8 mouse cellular contexts compared by ENCODE assay signal in the genomic region with DNA sequence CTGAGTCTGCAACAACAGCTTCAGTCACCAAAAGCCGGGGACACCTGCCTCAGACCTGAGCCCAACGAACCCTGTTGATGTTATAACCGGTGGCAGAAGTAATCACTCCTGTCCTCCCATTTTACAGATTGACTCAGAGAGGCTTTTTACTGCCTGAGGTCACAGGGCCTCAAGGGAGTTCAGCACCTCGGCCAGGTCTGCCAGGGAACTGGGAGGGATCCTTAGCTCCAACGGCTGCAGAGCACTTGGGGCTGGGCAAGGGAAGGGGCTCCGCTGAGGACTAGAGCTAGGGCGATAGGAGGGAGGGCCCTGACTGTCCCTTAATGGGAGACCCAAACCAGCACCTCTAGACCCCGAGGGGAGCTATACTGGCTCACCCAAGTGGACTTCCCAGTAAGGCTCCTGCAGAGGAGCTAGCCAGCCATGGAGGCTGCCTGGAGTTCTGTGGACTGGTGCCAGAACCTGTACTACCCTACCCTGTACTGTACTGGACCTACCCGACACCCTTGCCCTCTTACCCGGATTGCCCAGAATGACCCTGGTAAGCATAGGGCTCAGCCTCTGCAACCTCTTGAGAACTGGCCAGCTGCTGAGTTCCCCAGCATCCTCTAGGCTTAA. TPM values are rescaled to one million over a fixed set of nuclear protein-coding genes. Genes with fewer than 3 reads are reported as not detected.
DNase-seq lines count a peak whose midpoint lies in the region; ATAC-seq and TF ChIP-seq lines count a peak whose summit lies in the region.

No protein-coding gene starts in this region.

- H3K4me2 ChIP-seq in heart, embryonic 15.5 days: peak overlapping the region; percentile 88
- peak overlapping the region; percentile 99 for H3K4me2 ChIP-seq in forebrain, postnatal 0 days (ENCODE audit: low read depth)

- H3K9ac ChIP-seq in heart, embryonic 15.5 days: peak overlapping the region; percentile 88
- H3K9ac ChIP-seq in forebrain, postnatal 0 days: no peak overlapping the region

- 32% methylated on average over 10 of the region's 10 CpGs for WGBS in heart, embryonic 15.5 days
- 47% methylated on average over 10 of the region's 10 CpGs for WGBS in forebrain, postnatal 0 days
- WGBS in midbrain, embryonic 10.5 days: 35% methylated on average over 10 of the region's 10 CpGs

- 0 out of 2 replicates have a peak, but pooled peaks cover 4% of the 10 kb centered on the region for H3K36me3 ChIP-seq in heart, embryonic 15.5 days
- no peaks in the 10 kb centered on the region for H3K36me3 ChIP-seq in G1E (replicated peaks)
- H3K36me3 ChIP-seq in forebrain, postnatal 0 days (ENCODE audit: insufficient read depth): no peaks in the 10 kb centered on the region
- peaks cover 5% of the 10 kb centered on the region for H3K36me3 ChIP-seq in midbrain, embryonic 10.5 days

- H3K9me3 ChIP-seq in heart, embryonic 15.5 days (replicated peaks): no peaks in the 10 kb centered on the region
- no peaks in the 10 kb centered on the region; the same call in 1 of the 2 replicates for H3K9me3 ChIP-seq in G1E (replicated peaks)
- no peaks in the 10 kb centered on the region for H3K9me3 ChIP-seq in forebrain, postnatal 0 days (ENCODE audit: low read length)
- no peaks in the 10 kb centered on the region for H3K9me3 ChIP-seq in midbrain, embryonic 10.5 days (replicated peaks)

- no peak for ATAC-seq in heart, embryonic 15.5 days (replicated peaks; ENCODE audit: insufficient number of reproducible peaks, insufficient read depth, low FRiP score, low read depth)
- no peak for ATAC-seq in G1E (ENCODE audit: extremely low read depth, insufficient number of reproducible peaks, low FRiP score, poor library complexity, severe bottlenecking)
- no peak; the same call in 1 of the 2 replicates for ATAC-seq in forebrain, postnatal 0 days

- H3K27me3 ChIP-seq in heart, embryonic 15.5 days: no peaks in the 10 kb centered on the region
- peaks cover 79% of the 10 kb centered on the region for H3K27me3 ChIP-seq in G1E (ENCODE audit: insufficient read depth, low read length)
- H3K27me3 ChIP-seq in forebrain, postnatal 0 days (ENCODE audit: insufficient read depth, low read length): peaks cover 12% of the 10 kb centered on the region
- peaks cover 48% of the 10 kb centered on the region for H3K27me3 ChIP-seq in midbrain, embryonic 10.5 days (ENCODE audit: low read depth, poor library complexity, severe bottlenecking)

- peak overlapping the region; percentile 81 for H3K4me3 ChIP-seq in heart, embryonic 15.5 days
- H3K4me3 ChIP-seq in G1E (ENCODE audit: low read depth, low read length): peak overlapping the region; percentile 68; the same call in 1 of the 2 replicates
- peak overlapping the region; percentile 61 for H3K4me3 ChIP-seq in forebrain, postnatal 0 days (ENCODE audit: low read depth, low read length)
- H3K4me3 ChIP-seq in midbrain, embryonic 10.5 days: peak overlapping the region; percentile 82

- peak overlapping the region; percentile 92 for H3K27ac ChIP-seq in heart, embryonic 15.5 days
- no peak overlapping the region for H3K27ac ChIP-seq in forebrain, postnatal 0 days (ENCODE audit: low read depth, low read length)
- H3K27ac ChIP-seq in midbrain, embryonic 10.5 days (replicated peaks): peak overlapping the region; percentile 88

- H3K4me1 ChIP-seq in heart, embryonic 15.5 days (replicated peaks): peaks cover 61% of the 10 kb centered on the region
- peaks cover 65% of the 10 kb centered on the region for H3K4me1 ChIP-seq in G1E (ENCODE audit: insufficient read depth, low read depth, low read length)
- no peaks in the 10 kb centered on the region for H3K4me1 ChIP-seq in forebrain, postnatal 0 days (ENCODE audit: insufficient read depth)
- peaks cover 62% of the 10 kb centered on the region for H3K4me1 ChIP-seq in midbrain, embryonic 10.5 days

- TF ChIP-seq CTCF in G1E (IDR thresholded peaks at IDR 0.05; ENCODE audit: low read depth, low read length): no peak
- no peak for TF ChIP-seq CTCF in forebrain, postnatal 0 days (IDR thresholded peaks at IDR 0.05; ENCODE audit: low read depth)

- DNase-seq in heart, adult 18-20 months: no peak
- DNase-seq in G1E (ENCODE audit: low spot score): no peak
- DNase-seq in forebrain, postnatal 0 days: no peak
- peak; percentile 17 for DNase-seq in midbrain, embryonic 10.5 days (ENCODE audit: low spot score)
- DNase-seq in left cerebral cortex, adult 8-10 months (ENCODE audit: low spot score in 2 of 2): no peak
- DNase-seq in thymus, postnatal 0 days (ENCODE audit: low spot score): no peak
- DNase-seq in left cerebral cortex, adult 9 months (ENCODE audit: low spot score in 2 of 2): no peak

RNA-seq across cellular contexts. Expression of a gene that starts 1.4 kb away (rescaled TPM):
- 35.6 and 42.8 TPM in 2 replicates for polyA plus RNA-seq in heart, embryonic 15.5 days (2015; fragmentation: Nextera tagmentation; extraction: Ambion mirVana)
- 10 to 100 TPM; 19.2 to 19.3 TPM for total RNA-seq in heart, adult 18-20 months (2021)
- total RNA-seq in G1E (2014; fragmentation: Nextera tagmentation) (0.19 and 0.30 TPM in 2 replicates), G1E (2017) (0.46 and 2.5 TPM in 2 replicates)
- 0.91 and 2.1 TPM in 2 replicates for polyA plus RNA-seq in G1E (2012)
- total RNA-seq in forebrain, postnatal 0 days (2014; rRNA removed): 16.3 and 23.2 TPM in 2 replicates
- polyA plus RNA-seq in forebrain, postnatal 0 days (2015; fragmentation: Nextera tagmentation; extraction: Ambion mirVana): 14.7 and 17.9 TPM in 2 replicates
- polyA plus RNA-seq in midbrain, embryonic 10.5 days (2016; fragmentation: Nextera tagmentation; extraction: Ambion mirVana): 25.1 and 26.2 TPM in 2 replicates
- total RNA-seq in left cerebral cortex, adult 8-10 months (2022): 10 to 100 TPM in 2 of 4 experiments, 1 to 10 TPM in 2; 8.4 to 14.2 (median 10.1) TPM
- polyA plus RNA-seq in thymus, postnatal 0 days (2015; fragmentation: Nextera tagmentation; extraction: Ambion mirVana): 10.6 and 11.2 TPM in 2 replicates

RNA-seq across cellular contexts. Expression of a gene that starts 5.6 kb away (rescaled TPM):
- 14.3 and 22.4 TPM in 2 replicates for polyA plus RNA-seq in heart, embryonic 15.5 days (2015; fragmentation: Nextera tagmentation; extraction: Ambion mirVana)
- 1 to 10 TPM; 5.6 TPM for total RNA-seq in heart, adult 18-20 months (2021)
- total RNA-seq in G1E (2014; fragmentation: Nextera tagmentation): 13.7 and 22.0 TPM in 2 replicates
- total RNA-seq in G1E (2017): 12.7 and 17.0 TPM in 2 replicates
- polyA plus RNA-seq in G1E (2012): 13.4 and 14.2 TPM in 2 replicates
- 28.4 and 29.7 TPM in 2 replicates for total RNA-seq in forebrain, postnatal 0 days (2014; rRNA removed)
- polyA plus RNA-seq in forebrain, postnatal 0 days (2015; fragmentation: Nextera tagmentation; extraction: Ambion mirVana): 26.4 and 31.0 TPM in 2 replicates
- polyA plus RNA-seq in midbrain, embryonic 10.5 days (2016; fragmentation: Nextera tagmentation; extraction: Ambion mirVana): 30.6 and 32.0 TPM in 2 replicates
- total RNA-seq in left cerebral cortex, adult 8-10 months (2022): 10 to 100 TPM; 19.3 to 22.4 (median 20.9) TPM
- polyA plus RNA-seq in thymus, postnatal 0 days (2015; fragmentation: Nextera tagmentation; extraction: Ambion mirVana): 30.0 and 36.0 TPM in 2 replicates

RNA-seq across cellular contexts. Expression of a gene that starts 15.5 kb away (rescaled TPM):
- polyA plus RNA-seq in heart, embryonic 15.5 days (2015; fragmentation: Nextera tagmentation; extraction: Ambion mirVana): 34.5 and 45.1 TPM in 2 replicates
- total RNA-seq in heart, adult 18-20 months (2021): 10 to 100 TPM; 11.1 to 12.3 TPM
- total RNA-seq in G1E (2014; fragmentation: Nextera tagmentation): 9.2 and 20.0 TPM in 2 replicates
- 62.5 and 68.7 TPM in 2 replicates for total RNA-seq in G1E (2017)
- polyA plus RNA-seq in G1E (2012): 65.6 and 74.4 TPM in 2 replicates
- total RNA-seq in forebrain, postnatal 0 days (2014; rRNA removed): 15.2 and 34.0 TPM in 2 replicates
- polyA plus RNA-seq in forebrain, postnatal 0 days (2015; fragmentation: Nextera tagmentation; extraction: Ambion mirVana): 50.4 and 58.0 TPM in 2 replicates
- 94.7 and 107 TPM in 2 replicates for polyA plus RNA-seq in midbrain, embryonic 10.5 days (2016; fragmentation: Nextera tagmentation; extraction: Ambion mirVana)
- 10 to 100 TPM; 20.8 to 22.5 (median 22.0) TPM for total RNA-seq in left cerebral cortex, adult 8-10 months (2022)
- 103 TPM in 2 replicates for polyA plus RNA-seq in thymus, postnatal 0 days (2015; fragmentation: Nextera tagmentation; extraction: Ambion mirVana)

RNA-seq across cellular contexts. Expression of a gene that starts 20.6 kb away (rescaled TPM):
- 0.09 and 0.77 TPM in 2 replicates for polyA plus RNA-seq in heart, embryonic 15.5 days (2015; fragmentation: Nextera tagmentation; extraction: Ambion mirVana)
- total RNA-seq in heart, adult 18-20 months (2021): under 1 TPM; 0.07 to 0.46 TPM
- 2.3 and 4.6 TPM in 2 replicates for total RNA-seq in G1E (2014; fragmentation: Nextera tagmentation)
- total RNA-seq in G1E (2017): 5.7 and 6.9 TPM in 2 replicates
- polyA plus RNA-seq in G1E (2012): 2.6 and 4.0 TPM in 2 replicates
- not detected in 2 replicates for total RNA-seq in forebrain, postnatal 0 days (2014; rRNA removed)
- not detected in 2 replicates for polyA plus RNA-seq in forebrain, postnatal 0 days (2015; fragmentation: Nextera tagmentation; extraction: Ambion mirVana)
- polyA plus RNA-seq in midbrain, embryonic 10.5 days (2016; fragmentation: Nextera tagmentation; extraction: Ambion mirVana): 0.05 TPM in 1 of 2 replicates, not detected in the other
- not detected for total RNA-seq in left cerebral cortex, adult 8-10 months (2022)
- 5.3 and 5.7 TPM in 2 replicates for polyA plus RNA-seq in thymus, postnatal 0 days (2015; fragmentation: Nextera tagmentation; extraction: Ambion mirVana)

RNA-seq across cellular contexts. Expression of a gene that starts 46.8 kb away (rescaled TPM):
- polyA plus RNA-seq in heart, embryonic 15.5 days (2015; fragmentation: Nextera tagmentation; extraction: Ambion mirVana): 29.8 and 33.6 TPM in 2 replicates
- total RNA-seq in heart, adult 18-20 months (2021): 10 to 100 TPM; 22.6 to 28.5 TPM
- total RNA-seq in G1E (2014; fragmentation: Nextera tagmentation): 90.6 and 121 TPM in 2 replicates
- total RNA-seq in G1E (2017): 26.3 and 27.0 TPM in 2 replicates
- 106 and 134 TPM in 2 replicates for polyA plus RNA-seq in G1E (2012)
- 34.6 and 51.9 TPM in 2 replicates for total RNA-seq in forebrain, postnatal 0 days (2014; rRNA removed)
- 32.0 and 38.1 TPM in 2 replicates for polyA plus RNA-seq in forebrain, postnatal 0 days (2015; fragmentation: Nextera tagmentation; extraction: Ambion mirVana)
- polyA plus RNA-seq in midbrain, embryonic 10.5 days (2016; fragmentation: Nextera tagmentation; extraction: Ambion mirVana): 42.6 and 45.3 TPM in 2 replicates
- total RNA-seq in left cerebral cortex, adult 8-10 months (2022): 10 to 100 TPM; 55.3 to 63.7 (median 60.5) TPM
- polyA plus RNA-seq in thymus, postnatal 0 days (2015; fragmentation: Nextera tagmentation; extraction: Ambion mirVana): 38.5 and 39.4 TPM in 2 replicates
